Mouse (Mus musculus): ENCODE results near the gene Tm6sf2. TPM values are rescaled to one million over a fixed set of nuclear protein-coding genes. Genes with fewer than 3 reads are reported as not detected.

Gene Tm6sf2
- polyA plus RNA-seq, 1 experiment = 4.9 TPM

DNA sequence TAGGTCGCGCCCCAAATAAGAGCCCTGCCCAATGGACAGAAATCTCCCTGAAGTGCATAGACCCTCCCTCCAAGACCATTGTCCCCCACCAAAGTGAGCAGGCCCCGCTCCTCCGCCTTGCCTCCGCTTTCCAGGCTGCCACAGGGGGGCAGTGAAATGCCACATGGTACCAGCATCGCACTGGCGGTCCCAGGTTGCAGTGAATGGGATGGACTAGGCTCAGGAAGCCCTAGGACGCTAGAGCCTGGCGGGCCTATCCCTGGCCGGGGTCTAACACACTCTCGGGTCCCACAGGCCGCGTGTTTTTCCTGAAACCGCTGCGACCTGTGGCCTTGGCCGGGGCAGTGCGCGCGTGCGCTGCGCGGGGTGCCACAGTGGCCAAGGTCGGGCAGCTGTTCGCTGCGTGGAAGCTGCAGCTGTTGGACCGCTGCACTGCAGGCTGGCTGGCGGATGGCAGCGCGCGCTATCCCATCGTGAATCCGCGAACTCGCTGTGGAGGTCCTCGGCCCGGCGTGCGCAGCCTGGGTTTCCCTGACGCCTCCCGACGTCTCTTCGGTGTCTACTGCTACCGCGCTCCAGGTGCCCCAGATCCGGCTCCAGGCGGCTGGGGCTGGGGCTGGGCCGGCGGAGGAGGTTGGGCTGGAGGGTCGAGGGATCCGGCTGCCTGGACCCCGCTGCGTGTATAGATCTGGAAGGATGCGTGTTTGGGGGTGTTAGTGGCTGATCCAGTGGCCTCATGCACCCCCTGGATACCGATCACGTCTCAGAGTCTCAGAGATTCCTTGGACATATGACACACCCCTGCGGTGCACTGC is 15.3 kb downstream of the Tm6sf2 start:
- DNase-seq (ENCODE audit: extremely low spot score in 1 of 2, low spot score in 1 of 2) = peak in 1 of 2 experiments; percentile 76

DNA sequence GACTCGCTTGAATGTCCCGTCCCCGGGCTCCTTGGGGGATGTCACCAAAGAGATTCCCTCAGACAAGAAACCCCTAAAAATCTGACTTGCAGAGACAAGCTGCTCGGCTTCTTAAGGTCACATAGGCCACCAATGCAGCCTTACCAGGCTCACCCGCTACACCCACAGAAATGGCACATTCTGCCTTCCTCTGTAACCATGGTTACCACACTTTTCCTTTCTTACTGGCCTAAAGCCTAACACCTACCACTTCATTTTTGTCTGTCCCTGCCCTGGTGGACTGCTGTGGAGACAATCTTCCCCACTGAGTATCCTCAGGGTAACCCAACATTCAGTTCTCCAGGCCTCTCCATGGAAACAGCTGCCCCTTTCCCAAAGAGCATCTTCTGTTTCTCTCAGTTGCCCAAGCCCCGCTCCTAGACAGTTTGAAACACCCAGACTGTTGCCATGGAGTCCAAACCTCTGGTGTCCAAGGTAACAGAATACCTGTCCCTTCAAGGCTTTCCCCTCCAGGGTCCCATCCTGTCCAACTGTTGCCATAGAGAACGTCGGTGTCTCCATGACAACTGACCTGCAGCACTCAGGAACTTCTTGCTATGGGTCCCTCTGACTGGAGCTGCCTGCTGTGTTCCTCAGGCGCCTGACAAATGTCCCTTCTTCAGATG is 16.7 kb downstream of the Tm6sf2 start:
- no peak for DNase-seq (ENCODE audit: extremely low spot score in 1 of 2, low spot score in 1 of 2)

DNA sequence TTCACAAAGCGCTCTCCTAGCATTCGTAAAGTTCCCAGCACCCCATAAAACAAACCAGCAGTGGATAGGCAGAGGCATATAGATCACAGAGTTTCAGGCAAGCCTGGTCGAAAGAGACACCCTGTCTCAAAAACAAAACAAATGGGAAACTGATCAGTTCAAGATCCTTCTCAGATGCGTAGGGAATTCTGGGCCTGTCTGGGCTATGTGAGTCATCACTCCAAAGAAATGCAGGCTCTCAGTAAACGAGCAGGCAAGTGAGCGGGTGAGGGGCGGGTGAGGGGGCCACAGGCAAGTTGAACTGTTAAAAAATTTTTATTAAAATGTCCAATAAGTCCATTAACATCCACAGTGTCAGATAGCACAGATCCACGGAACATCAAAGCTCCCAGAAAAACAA is 20.1 kb downstream of the Tm6sf2 start:
- DNase-seq (ENCODE audit: extremely low spot score in 1 of 2, low spot score in 1 of 2) = no peak

DNA sequence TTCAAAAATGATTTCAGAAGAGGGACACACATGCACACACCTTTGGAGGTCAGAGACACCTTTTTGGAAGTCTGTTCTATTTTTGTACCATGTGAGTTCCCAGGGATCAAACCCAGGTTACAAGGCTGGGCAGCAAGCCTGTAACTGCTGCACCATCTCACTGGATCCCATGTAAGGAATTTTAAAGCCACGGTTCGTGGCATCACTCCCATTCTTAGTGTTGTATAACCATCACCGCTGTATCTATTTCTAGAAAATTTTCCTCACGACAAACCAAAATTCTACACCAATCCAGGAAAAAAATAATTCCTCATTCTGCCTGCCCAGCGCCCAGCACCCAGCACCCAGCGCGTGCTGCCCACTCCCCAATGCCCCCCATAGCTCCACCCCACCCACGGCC is 26.6 kb downstream of the Tm6sf2 start:
- peak; percentile 56 to 78 for DNase-seq (ENCODE audit: extremely low spot score in 1 of 2, low spot score in 1 of 2)

DNA sequence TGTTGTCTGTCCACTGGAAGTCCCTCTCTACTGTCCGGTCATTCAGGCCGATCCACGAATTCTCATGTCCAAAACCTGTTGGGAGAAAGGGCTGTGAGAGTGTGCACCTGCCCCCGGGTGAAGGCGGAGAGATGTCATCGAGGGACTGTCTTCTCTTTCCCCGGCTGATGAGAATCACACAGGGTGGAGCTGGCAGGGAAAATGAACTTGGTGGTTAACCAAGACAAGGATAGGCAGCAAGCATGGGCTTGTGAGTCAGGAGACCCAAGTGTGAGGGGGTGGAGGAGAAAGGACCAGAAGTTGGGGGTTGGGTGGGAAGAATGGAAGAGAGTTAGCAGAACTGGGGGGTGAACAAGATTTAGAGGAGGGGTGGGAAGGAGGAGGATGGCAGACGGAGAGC is 27.5 kb downstream of the Tm6sf2 start:
- peak; percentile 58 to 74 for DNase-seq (ENCODE audit: extremely low spot score in 1 of 2, low spot score in 1 of 2)

DNA sequence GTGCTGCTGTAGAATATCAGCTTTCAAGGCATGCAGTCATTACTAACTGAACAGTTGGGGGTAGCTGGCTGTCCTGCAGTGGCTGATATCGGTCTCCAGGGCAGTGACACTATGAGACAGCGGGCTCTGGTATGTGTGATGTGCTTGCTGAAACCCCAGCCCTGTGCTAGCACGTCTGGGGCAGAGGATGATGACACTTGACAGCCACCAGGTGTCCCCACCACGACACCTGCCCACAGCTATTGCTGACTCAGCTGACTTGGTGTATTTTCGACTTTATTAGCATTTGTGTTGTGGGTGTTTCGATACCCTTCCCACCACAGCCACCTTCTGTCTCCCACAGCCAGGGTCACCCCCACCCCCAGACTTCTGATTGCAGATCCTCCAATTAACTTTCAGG is 31.8 kb downstream of the Tm6sf2 start:
- no peak for DNase-seq (ENCODE audit: extremely low spot score in 1 of 2, low spot score in 1 of 2)

DNA sequence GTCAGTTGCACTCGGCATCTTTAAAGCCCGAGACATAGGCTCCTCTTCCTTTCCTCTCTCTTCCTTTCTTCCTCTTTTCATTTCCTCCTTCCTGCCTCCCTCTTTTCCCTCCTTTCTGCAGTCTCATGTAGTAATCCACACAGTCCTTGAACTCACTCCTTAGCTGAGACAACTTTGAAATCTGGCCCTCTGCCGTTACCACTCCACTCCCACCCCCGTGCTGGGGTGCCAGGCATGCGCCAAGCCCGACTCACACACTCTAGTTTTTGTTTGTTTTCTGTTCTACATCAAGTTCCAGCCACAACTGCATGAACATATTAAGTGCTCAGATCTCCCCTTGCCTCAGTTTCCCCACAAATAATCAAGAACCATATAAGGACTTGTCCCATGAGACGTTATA is 32.2 kb downstream of the Tm6sf2 start:
- DNase-seq (ENCODE audit: extremely low spot score in 1 of 2, low spot score in 1 of 2) = no peak

DNA sequence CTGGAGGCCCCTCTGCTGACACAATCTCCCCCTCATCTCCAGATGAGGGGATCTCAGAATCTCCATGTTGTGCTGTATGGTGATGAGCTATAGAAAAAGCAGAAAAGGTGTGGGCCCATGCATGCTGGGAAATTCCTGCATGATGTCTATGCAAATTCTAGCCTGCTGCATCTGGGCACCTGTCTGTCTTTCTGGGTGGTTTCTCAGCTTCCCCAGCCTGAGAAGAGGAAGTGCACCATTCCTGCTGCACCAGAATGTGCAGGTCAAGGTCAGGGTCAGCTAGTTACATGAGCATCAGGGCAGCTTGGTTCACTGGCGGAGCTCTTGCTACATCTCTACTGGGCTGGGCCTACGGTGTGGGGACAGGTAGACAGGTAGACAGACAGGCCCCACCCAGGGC is 37.7 kb downstream of the Tm6sf2 start:
- DNase-seq (ENCODE audit: extremely low spot score in 1 of 2, low spot score in 1 of 2) = no peak

DNA sequence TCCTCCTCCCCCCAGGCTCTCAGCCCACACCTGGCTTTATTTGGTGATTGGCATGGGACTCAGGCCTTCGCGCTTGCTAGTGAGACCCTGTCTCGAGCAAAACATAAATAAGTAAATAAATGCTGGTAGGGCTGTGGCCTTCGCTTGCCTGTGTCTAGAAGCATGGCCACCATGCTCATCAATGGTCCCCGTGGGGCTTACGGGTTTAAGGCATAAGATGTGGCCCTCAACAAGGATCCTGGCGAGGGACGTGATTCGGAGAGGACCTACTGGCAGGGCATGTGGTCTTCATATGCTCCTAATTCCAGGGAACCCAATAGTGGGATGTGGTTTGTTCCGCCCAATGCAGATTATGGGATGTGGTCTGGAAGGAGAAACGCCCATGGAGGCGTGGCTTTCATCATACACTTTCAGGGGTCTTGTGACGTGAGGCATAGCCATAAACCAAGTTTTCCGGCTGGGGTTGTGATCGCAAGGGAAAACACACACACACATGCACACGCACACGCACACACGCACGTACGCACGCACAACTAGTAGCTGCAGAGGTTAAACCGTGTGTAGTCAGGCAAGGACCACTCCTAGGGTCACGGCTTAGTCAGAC is 38.6 kb downstream of the Tm6sf2 start:
- DNase-seq (ENCODE audit: extremely low spot score in 1 of 2, low spot score in 1 of 2) = no peak

DNA sequence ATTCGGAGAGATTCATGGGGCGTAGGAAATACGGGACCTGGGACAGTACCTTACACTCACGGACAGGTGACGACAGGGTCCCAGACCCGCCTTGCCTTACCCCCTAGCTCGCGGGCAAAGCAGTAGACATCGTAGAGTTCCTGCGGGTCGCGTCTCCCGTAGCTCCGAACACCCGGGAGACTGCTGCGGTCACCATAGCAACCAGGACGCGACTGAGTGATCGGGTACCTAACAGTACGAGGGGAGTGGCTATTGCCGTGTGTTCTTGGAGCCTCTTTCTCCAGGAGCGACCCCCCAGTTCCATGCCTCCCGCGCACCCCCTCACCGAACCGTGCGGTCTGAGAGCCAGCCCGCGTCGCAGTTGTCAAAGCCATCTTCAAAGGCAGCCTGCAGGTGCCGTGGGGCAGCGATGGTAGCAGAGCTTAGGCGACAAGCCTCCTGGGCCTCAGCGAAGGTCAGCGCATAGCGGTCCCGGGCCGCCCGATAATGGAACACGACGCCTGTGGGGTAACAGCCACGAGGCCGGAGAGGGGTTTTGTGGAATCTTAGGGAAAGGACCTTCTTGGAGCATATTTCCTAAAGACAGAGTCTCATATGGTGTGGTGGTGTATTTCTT is 39.8 kb downstream of the Tm6sf2 start:
- DNase-seq (ENCODE audit: extremely low spot score in 1 of 2, low spot score in 1 of 2) = no peak

DNA sequence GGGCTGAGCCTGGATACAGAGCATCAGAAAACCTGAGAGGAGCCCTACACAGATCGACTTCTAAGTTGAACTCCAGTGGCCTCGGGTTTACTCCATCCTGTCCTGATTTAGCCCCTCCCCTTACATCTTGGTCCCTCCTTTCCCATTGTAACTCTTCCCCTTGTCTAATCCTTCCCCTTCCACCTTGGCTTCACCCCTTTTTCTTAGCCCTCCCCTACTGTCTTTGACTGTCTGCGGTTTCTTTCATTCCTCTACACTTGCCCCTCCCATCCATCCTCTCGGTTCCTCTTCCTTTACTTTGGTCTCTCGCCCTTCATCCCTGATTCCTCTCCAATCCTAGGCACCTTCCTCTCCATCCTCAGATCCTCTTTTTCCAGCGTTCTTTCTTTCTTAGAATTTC is 41.8 kb downstream of the Tm6sf2 start:
- no peak for DNase-seq (ENCODE audit: extremely low spot score in 1 of 2, low spot score in 1 of 2)

DNA sequence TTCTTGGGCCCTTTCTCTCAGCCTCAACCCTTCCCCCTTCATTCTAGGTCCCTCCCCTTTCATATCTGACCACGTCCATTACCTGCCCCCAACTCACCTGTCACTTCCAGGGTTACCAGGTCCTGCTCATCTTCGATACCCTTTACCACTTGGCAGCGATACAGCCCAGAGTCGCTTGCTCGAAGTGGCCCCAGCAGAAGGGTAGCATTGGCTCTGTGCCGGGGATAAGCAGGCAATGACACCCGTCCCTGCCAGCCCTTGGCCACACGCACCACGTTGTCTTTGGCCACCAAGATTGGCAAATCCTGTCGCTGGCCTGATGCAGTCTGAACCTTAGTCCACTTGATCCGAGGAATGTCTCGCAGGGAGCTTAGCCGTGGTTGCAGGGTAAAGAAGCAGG is 42.2 kb downstream of the Tm6sf2 start:
- no peak for DNase-seq (ENCODE audit: extremely low spot score in 1 of 2, low spot score in 1 of 2)

DNA sequence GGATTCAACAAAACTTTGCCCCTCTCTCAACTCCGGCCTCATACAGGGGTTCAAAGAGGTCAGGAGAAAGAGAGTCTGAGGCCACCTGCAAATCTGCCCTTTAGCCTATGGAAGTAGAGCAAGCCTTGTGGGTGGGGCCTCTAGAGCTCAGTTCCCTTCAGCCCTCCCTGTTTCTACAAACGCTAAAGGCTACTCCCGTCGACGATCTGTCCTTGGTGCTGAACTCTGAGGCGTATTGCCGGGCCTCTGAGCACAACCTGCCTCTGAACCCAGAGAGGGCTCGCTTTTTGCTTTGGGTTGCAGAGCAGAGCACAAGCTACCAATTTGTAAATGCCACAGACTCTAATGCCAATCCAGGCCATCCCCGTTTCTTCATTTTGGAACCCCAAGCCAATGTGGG is 44.9 kb downstream of the Tm6sf2 start:
- DNase-seq (ENCODE audit: extremely low spot score in 1 of 2, low spot score in 1 of 2) = no peak

DNA sequence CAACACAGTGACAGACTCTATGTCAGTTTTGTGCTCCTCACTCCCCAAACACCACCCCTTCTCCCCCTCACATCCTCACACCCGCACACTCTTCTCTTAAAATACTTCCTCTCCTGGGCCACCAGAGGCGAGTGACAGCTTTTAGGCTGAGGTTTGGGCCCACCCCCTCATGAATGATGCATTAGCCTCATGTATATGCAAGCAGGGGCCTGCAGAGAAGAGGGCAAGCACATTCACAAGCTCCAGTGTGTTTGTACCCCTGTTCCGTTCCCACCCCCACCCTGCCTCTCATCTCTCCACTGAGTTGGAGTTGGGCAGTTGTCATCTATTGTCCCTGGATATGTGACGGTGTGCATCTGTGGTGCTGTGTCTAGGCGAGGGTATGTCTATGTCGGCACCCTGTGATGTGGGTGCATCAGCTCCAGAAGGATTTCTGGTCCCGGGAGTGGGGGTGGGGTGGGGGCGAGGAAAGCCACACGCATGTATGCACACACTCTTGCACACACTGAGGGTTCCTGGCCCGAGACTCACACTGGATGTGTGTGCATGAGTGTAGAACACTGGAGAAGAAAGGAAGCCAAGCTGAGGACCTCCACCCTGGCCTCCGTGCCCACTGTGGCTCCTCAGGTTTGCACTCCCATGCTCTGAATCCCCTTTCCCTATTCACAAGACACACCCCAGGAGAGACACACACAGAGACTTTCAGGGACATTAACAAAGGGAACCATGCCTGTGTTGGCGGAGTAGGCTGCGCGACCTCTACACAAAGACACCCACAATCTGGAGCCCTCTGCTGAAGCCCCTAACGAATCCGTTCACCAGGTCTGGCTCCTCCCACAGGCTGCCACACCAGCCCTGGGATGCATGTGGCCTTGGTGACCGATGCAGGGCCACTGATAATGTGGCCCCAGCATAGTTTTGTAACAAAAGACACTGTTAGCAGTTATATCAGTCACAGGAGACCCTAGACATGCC is 46.3 kb downstream of the Tm6sf2 start:
- DNase-seq (ENCODE audit: extremely low spot score in 1 of 2, low spot score in 1 of 2) = peak; percentile 83 to 85

DNA sequence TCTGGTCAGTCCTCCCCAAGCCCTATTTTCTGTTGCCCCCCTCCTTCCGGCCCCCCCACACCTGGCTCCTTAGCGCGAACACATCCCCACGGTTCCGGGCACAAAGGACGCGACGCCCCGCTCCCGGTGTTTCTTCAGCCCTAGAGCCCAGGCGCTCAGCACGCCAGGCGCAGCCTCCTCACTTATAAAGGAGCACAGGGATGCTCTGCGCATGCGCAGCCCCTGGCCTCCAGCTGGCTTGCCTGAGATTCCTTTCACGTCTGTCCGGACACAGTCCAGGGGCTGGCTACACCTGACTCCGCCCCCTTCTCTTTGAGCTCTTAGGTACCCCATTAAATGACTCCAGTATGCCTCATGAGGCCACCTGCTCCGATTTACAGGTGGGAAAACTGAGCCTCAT is 47.9 kb downstream of the Tm6sf2 start, which contains the start of gene Ncan:
Ncan (minus strand) TSS at position 207 of the 400 bp plus-strand sequence.
- DNase-seq (ENCODE audit: extremely low spot score in 1 of 2, low spot score in 1 of 2) = peak; percentile 83 to 95

DNA sequence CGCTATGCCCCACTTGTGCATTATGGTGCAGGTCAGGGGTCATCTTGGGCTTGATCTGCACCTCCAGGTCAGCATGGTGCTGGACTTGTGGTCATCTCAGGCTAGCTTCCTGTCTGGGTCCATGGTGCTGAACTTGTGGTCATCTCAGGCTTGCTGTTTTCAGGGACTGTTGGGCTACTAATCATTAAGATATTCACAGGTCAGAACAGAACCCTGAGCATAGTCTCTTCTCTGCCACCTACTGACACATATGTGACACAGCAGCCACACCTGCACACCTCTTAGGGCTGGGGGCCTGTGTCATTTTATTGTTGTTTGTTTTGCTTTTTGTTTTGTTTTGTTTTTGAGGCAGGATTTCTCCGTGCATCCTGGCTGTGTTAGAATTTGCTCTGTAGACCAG is 50.1 kb downstream of the Tm6sf2 start:
- no peak for DNase-seq (ENCODE audit: extremely low spot score in 1 of 2, low spot score in 1 of 2)

DNA sequence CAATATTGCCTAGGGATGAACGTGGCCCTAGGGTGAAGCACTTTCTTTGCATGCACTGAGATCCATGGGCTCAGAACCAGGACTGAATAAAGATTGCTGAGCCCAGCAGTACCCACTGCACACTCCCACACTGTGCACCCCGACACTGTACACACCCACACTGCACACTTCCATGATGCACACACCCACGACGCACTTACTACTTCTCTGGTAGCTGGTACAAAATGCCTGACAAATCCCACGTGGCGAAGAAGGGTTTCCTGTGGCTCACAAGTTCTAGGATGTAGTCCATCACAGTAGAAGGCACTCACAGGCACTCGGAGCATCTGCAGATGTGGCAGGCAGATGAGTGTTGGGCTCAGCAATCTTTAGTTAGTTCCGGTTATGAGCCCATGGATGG is 52.3 kb downstream of the Tm6sf2 start:
- DNase-seq (ENCODE audit: extremely low spot score in 1 of 2, low spot score in 1 of 2) = peak in 1 of 2 experiments; percentile 53

DNA sequence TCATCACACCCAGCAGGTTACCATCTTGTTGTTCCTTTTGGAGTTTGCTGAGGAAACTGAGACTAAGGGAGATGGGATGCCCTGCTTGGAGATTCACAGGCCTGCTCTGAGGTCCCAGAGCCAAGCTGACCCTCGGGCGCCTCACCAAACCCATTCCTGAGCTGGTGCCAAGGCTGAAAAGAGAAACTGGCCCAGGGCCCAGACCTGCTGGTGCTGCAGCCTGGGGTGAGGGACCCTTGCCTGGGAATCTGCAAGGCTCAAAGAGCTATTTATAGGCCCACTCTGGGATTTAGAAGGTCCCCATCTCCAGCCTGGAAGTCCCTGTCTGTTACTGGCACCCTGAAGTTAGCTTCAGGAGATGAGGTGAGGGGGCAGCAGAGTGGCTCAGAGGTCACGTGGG is 55.7 kb downstream of the Tm6sf2 start:
- peak in 1 of 2 experiments; percentile 75 for DNase-seq (ENCODE audit: extremely low spot score in 1 of 2, low spot score in 1 of 2)

DNA sequence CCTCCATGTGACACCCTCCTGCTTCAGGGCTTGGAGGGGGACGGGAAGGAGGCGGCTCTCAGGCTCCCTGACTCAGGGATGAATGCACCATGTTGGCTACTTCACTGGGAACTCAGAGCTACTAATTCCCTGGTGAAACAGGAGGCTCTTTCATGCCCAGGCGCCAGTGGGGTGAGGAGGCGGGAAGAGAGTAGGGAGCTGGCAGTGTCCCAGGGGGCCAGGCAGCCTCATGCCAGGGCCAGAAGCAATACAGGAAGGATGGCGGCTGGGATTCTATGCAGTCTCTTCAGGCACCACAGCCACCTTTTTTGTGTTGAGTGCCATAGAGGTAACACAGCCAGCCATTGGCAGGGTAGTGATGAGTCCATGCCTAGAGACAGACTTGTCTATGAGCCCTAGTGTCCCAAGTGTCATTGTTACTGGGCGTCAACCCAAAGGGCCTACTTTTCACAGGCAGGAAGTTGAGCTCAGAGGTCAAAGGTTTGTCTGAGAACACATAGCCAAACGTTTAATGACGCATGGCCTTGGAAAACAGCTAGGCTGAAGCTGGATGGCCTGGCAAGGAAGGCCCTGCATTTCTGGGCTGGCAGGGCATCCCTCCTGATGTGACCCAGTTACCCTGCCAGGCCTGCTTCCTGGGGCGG is 56.7 kb downstream of the Tm6sf2 start:
- peak; percentile 72 to 78 for DNase-seq (ENCODE audit: extremely low spot score in 1 of 2, low spot score in 1 of 2)

Measured in frontal cortex, adult 2 months (tissue).